Mouse (Mus musculus) lung, adult 10 weeks (tissue): ENCODE results near the gene Dnajc19. TPM values are rescaled to one million over a fixed set of nuclear protein-coding genes. Genes with fewer than 3 reads are reported as not detected.

ENCODE experiments used
- polyA plus RNA-seq: library from polyadenylated mRNA; stranded (reverse); fragments of 350-450 nt; fragmentation: Illumina TruSeq; extraction: RNeasy Lipid Tissue Mini Kit (QIAGEN cat#74804); gene quantifications from one replicate; pipeline ENCODE4 v1.2.3, GENCODE M21; 2014; ENCODE audit warnings: low read depth, low replicate concordance; ENCODE audit not compliant: insufficient read depth

Gene Dnajc19
- 60.8 TPM for polyA plus RNA-seq

DNA sequence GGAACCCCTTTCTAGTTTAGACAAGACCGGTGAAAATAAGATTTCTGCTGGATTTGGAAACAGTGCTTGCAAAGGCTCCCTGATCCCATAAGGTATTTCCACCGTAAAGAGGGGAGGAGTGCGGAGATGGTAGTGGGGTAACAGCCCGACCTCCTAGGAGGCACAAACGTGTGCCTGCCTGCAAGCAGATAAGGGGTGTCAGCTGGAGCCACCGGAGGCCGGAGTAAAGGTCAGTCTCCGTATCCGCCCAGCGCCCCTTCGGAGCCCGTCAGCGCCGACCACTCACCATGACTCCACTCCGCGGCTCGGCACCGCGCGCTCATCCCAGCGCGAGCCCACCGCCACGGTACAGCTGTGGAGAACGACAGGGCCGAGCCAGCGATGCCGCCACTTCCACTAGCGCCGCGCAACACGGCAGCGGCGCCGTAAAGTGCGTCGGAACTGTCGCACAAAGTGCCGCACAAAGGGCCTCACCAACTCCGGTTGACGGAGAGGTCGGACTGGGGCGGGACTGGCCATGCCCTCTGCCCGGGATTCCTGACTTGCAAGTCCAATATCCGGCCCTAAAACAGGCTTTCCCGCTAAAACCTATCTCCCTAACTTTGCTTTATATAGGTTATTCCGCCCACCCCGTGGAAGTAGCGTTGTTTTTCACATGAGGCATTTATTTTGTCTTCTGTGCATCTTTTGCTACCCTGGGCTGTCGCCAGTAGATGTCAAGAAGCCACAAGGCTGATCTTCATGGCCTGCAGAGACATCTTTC lies at the start of gene Dnajc19:
TSS of gene Dnajc19 (minus strand) at position 422 of the 763 bp plus-strand sequence.

DNA sequence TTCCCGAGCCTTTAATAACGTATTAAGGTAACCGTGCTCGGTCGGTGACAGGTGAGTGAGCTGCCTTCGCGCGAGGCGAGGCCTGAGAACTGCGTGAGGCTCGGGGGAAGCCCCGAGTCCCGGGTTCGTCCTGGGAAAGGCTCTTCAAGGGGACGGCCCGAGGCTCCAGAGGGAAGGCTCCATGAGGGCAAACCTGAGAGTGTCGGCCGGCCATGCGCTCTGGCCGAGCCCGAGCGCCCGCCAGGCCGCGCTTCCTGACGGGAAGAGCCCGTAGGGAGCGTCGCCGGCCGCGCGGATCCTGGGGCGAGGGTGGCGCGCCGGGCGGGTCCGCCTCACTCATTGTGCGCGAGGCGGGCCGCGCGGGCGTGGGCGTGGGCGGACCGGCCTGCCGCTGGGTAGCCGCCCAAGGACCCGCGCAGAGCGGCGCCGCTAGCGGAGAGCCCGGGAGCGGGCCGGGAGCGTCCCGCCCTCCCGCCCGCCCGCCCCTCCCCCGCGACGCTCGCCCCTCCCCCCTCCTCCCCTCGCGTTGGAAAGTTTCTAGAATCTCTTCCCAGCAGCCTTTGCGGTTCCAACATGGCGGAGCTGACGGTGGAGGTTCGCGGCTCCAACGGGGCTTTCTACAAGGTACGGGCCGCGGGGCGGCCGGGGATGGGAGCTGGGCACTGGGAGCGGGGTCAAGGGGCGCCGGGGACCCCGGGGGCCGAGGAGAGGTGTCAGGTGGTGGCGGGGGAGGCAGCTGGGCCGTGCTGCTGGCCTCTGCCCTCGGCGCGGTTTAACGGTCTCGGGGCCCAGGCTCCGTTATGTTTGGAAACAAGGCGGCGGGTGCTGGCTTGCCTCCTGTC lies 61.4 kb downstream of the Dnajc19 start, which contains the start of gene Fxr1:
TSS of gene Fxr1 (plus strand) at position 404 of the 842 bp plus-strand sequence.

Other genes starting within 250 kb of the Dnajc19 start
- gene Ccdc39, start 237.0 kb downstream of the Dnajc19 start, polyA plus RNA-seq = 9.2 TPM
- 36.7 TPM for gene Fxr1, start 61.4 kb downstream of the Dnajc19 start, polyA plus RNA-seq